Comparison of ENCODE assay signal across 22 mouse cellular contexts in genomic region chr10:40029610-40030009, GRCm38 (mm10). TPM values are rescaled to one million over a fixed set of nuclear protein-coding genes. Genes with fewer than 3 reads are reported as not detected.
DNase-seq lines count a peak whose midpoint lies in the region.
"Had no signal": no experiment of that assay in that cellular context is flagged by ENCODE, and none has a peak within 500 bp of the region (broad histone marks: within the 10 kb centered on the region; RNA-seq: fewer than 3 reads in every experiment).

No protein-coding gene starts in this region.

- H3K4me3 ChIP-seq in heart, embryonic 10.5 days = no peak overlapping the region
- H3K4me3 ChIP-seq: embryonic facial prominence, embryonic 10.5 days; forebrain, embryonic 13.5 days; heart, embryonic 15.5 days; hindbrain, embryonic 10.5 days; intestine, embryonic 15.5 days; kidney, embryonic 15.5 days had no signal

- no peaks in the 10 kb centered on the region for H3K9me3 ChIP-seq in heart, embryonic 10.5 days
- H3K9me3 ChIP-seq: heart, embryonic 15.5 days; intestine, embryonic 15.5 days had no signal

- intact Hi-C loops in heart, postnatal 14 days (cut with DNase I) = no loop called here

- H3K36me3 ChIP-seq in heart, embryonic 10.5 days = no peaks in the 10 kb centered on the region
- H3K36me3 ChIP-seq: embryonic facial prominence, embryonic 10.5 days; heart, embryonic 15.5 days; hindbrain, embryonic 10.5 days; intestine, embryonic 15.5 days; kidney, embryonic 15.5 days had no signal

- no peak overlapping the region for H3K27ac ChIP-seq in heart, embryonic 10.5 days
- H3K27ac ChIP-seq: embryonic facial prominence, embryonic 10.5 days; forebrain, embryonic 13.5 days; heart, embryonic 15.5 days; hindbrain, embryonic 10.5 days; hindbrain, embryonic 14.5 days; intestine, embryonic 15.5 days; kidney, embryonic 15.5 days had no signal

- WGBS in heart, embryonic 10.5 days = 80% methylated on average over 2 of the region's 2 CpGs

- H3K4me1 ChIP-seq in heart, embryonic 10.5 days = peaks cover 10% of the 10 kb centered on the region; the same call in 1 of the 2 replicates

- no peaks in the 10 kb centered on the region for H3K27me3 ChIP-seq in heart, embryonic 10.5 days (ENCODE audit: insufficient read depth, poor library complexity, severe bottlenecking)
- H3K27me3 ChIP-seq: forebrain, embryonic 13.5 days; heart, embryonic 15.5 days; intestine, embryonic 15.5 days; kidney, embryonic 15.5 days had no signal

- peak; percentile 71 to 76 for DNase-seq in cerebellum, postnatal 10 days
- no peak for DNase-seq in cerebellum, adult 9-11 months
- peak; percentile 89 for DNase-seq in heart, adult 11 months
- no peak for DNase-seq in heart, postnatal 4 days
- peak; percentile 13 to 40 for DNase-seq in heart, postnatal 14 days
- DNase-seq in heart, embryonic 10.5 days (ENCODE audit: low spot score) = no peak
- DNase-seq in adipocyte (ENCODE audit: low spot score) = peak; percentile 58
- DNase-seq in kidney, postnatal 14 days = no peak
- DNase-seq: adrenal gland, postnatal 14 days; B cell, adult 2 months; cerebellum, adult 8-10 months; gastrocnemius, postnatal 10 days; kidney, adult 2 months had no signal

RNA-seq across cellular contexts. Expression of gene Mfsd4b1, which starts 4.5 kb away (rescaled TPM):
- total RNA-seq in heart, postnatal 4 days (2021) = 1 to 10 TPM in 1 of 2 experiments, under 1 TPM in 1; 0.69 to 1.4 TPM
- total RNA-seq in heart, postnatal 14 days (2021) = 1 to 10 TPM; 1.9 to 2.6 TPM
- polyA plus RNA-seq in heart, embryonic 10.5 days (2016; fragmentation: Nextera tagmentation; extraction: Ambion mirVana) = 0.18 and 0.22 TPM in 2 replicates
- total RNA-seq: granulocyte monocyte progenitor cell, adult 5-6 weeks; MEL had no signal
- polyA plus RNA-seq: forebrain, embryonic 13.5 days; hindbrain, embryonic 10.5 days had no signal

RNA-seq across cellular contexts. Expression of gene Mfsd4b5, which starts 43.2 kb away (rescaled TPM):
- total RNA-seq in heart, postnatal 4 days (2021) = under 1 TPM; 0.12 to 0.29 TPM
- under 1 TPM; 0.24 to 0.86 TPM for total RNA-seq in heart, postnatal 14 days (2021)
- 0.07 and 0.11 TPM in 2 replicates for polyA plus RNA-seq in heart, embryonic 10.5 days (2016; fragmentation: Nextera tagmentation; extraction: Ambion mirVana)
- total RNA-seq: MEL had no signal
- polyA plus RNA-seq: embryonic facial prominence, embryonic 10.5 days; forebrain, embryonic 13.5 days; heart, embryonic 15.5 days; hindbrain, embryonic 10.5 days had no signal

Comparison
In these comparisons a context has a peak if more than half of its experiments do, and no peak if none do; other contexts are left out.
1. DNase-seq: peak in cerebellum, postnatal 10 days (2 of 2), heart, adult 11 months (single experiment), heart, postnatal 14 days (2 of 2) and adipocyte (single experiment); none in cerebellum, adult 9-11 months (single experiment), heart, postnatal 4 days (single experiment), heart, embryonic 10.5 days (single experiment) and kidney, postnatal 14 days (single experiment).